Mouse (Mus musculus): ENCODE results near the gene Cyb5d2.

GRCm38 (mm10) chr11:72818067-72818466 is 22.1 kb upstream of the Cyb5d2 start:
- TF ChIP-seq POLR2A (IDR thresholded peaks at IDR 0.05; ENCODE audit: insufficient read depth, low read depth, low read length) (no peak), CTCF (IDR thresholded peaks at IDR 0.05; ENCODE audit: insufficient read depth, low read depth, low read length) (no peak)
